Mouse (Mus musculus) cerebellum, adult 2 months (tissue): ENCODE data around the gene S100a2.

Experiments
- CTCF ChIP-seq: fragments of 200-500 bp; IDR thresholded peaks from 2 replicates; pipeline ENCODE4 v1.5.1; 2011; ENCODE audit warnings: low read depth, mild to moderate bottlenecking, control low read depth, low read length, moderate library complexity, borderline replicate concordance; ENCODE audit not compliant: insufficient read depth
- POLR2A ChIP-seq: fragments of 200-500 bp; IDR thresholded peaks from 2 replicates; pipeline ENCODE4 v1.6.1; 2011; ENCODE audit warnings: low read length, control low read depth, borderline replicate concordance; ENCODE audit not compliant: insufficient read depth

GRCm38 (mm10) chr3:90599401-90599800 lies 9.4 kb downstream of the S100a2 start:
- TF ChIP-seq CTCF, result no peak
- TF ChIP-seq POLR2A, result no peak
